Mouse (Mus musculus) stomach, embryonic 16.5 days (tissue): ENCODE measurements around the gene Srebf1. TPM values are rescaled to one million over a fixed set of nuclear protein-coding genes. Genes with fewer than 3 reads are reported as not detected.
A peak's percentile ranks its signal among the peaks of the same experiment; 100 is the strongest.

Experiments
- ATAC-seq: fragments of 200-750 bp; cut with Nextera tagmentation; 2 replicates; pipeline ENCODE4 v1.8.0; 2017; ENCODE audit warnings: moderate number of reproducible peaks, moderate TSS enrichment; ENCODE audit not compliant: insufficient read depth, low FRiP score
- H3K27ac ChIP-seq: fragments of 300-500 bp; sonication (generic); 2 replicates; pipeline ENCODE4 v1.5.1; 2014; ENCODE audit warnings: low read length
- H3K27me3 ChIP-seq: fragments of 300-500 bp; sonication (generic); 2 replicates; pipeline ENCODE4 v1.6.1; 2014; ENCODE audit warnings: low read length, control low read depth, mixed read lengths; ENCODE audit not compliant: control insufficient read depth, insufficient read depth
- H3K36me3 ChIP-seq: fragments of 300-500 bp; sonication (generic); 2 replicates; pipeline ENCODE4 v1.6.1; 2014; ENCODE audit warnings: low read length; ENCODE audit not compliant: control insufficient read depth, insufficient read depth
- H3K4me1 ChIP-seq: fragments of 300-500 bp; sonication (generic); 2 replicates; pipeline ENCODE4 v1.6.1; 2014; ENCODE audit warnings: low read length, control low read depth, mixed read lengths; ENCODE audit not compliant: control insufficient read depth, insufficient read depth
- H3K4me2 ChIP-seq: fragments of 300-500 bp; sonication (generic); 2 replicates; pipeline ENCODE4 v1.6.1; 2014; ENCODE audit warnings: low read depth, low read length, mixed read lengths
- H3K4me3 ChIP-seq: fragments of 300-500 bp; sonication (generic); replicated peaks from 2 replicates; pipeline ENCODE4 v1.5.1; 2014; ENCODE audit warnings: mild to moderate bottlenecking, low read length
- H3K9ac ChIP-seq: fragments of 300-500 bp; sonication (generic); 2 replicates; pipeline ENCODE4 v1.6.1; 2014; ENCODE audit warnings: low read length
- H3K9me3 ChIP-seq: fragments of 300-500 bp; sonication (generic); replicated peaks from 2 replicates; pipeline ENCODE4 v1.6.1; 2016; ENCODE audit warnings: low read length, control low read depth; ENCODE audit not compliant: control insufficient read depth
- WGBS: fragments of 180-500 bp; shearing (Covaris S2); extraction: QIAGEN DNeasy Blood & Tissue Kit; methylation state at CpG from one replicate; pipeline ENCODE4 v1.1.7; 2014; 5-methylcytosine and 5-hydroxymethylcytosine counted together
- polyA plus RNA-seq: library from polyadenylated mRNA; unstranded; fragments of >200 nt; fragmentation: Nextera tagmentation; extraction: Ambion mirVana; gene quantifications from 2 replicates; pipeline ENCODE4 v1.2.1, GENCODE M21; 2015

Srebf1 gene
- polyA plus RNA-seq: 63.4 and 69.8 TPM in 2 replicates

DNA sequence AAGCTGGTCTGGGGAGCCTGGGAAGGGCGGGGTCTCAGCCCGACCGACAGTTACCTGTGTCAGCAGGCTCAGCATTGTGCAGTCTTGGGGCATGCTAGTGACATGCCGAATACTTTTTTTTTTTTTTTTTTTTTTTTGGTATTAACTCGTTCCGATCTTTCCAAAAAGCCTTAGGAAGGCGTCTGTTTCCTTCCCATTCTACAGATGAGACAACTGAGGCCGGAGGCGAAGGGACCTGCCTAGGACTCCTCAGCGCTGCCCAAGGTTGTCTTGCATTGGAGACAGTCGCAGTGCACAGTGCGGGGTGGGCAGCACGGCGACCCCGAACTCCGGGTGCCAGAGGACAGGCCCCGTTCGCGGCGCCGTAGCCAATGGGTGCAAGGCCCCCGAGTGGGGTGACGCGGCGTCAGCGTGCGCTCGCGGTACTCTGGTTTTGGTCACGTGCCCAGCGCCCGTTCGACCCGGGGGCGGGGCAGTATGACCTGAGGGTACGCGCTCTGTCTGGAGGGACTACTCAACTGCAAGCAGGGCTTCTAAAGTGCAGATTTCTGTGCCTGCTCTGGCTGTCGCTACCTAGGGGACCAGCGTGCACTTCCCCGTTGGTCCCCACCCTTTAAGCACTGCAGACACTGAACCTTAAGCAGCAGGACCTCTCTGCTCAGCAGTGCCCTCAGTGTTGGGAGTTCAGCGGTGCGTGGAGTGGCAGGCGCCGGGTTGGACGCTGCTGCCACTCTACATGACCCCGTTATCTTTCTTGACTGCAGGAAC is at the start of gene Srebf1:
TSS of gene Srebf1 (minus strand) at position 113 of the 768 bp plus-strand sequence.
- peak within 1 kb of the TSS; percentile 75 for H3K27ac ChIP-seq
- peaks cover 41% of the 10 kb centered on the region for H3K4me1 ChIP-seq
- H3K4me3 ChIP-seq: peak within 1 kb of the TSS; percentile 47
- H3K9me3 ChIP-seq: no peaks in the 10 kb centered on the region
- H3K4me2 ChIP-seq: peak within 1 kb of the TSS; percentile 84
- 3% methylated on average over 46 of the region's 46 CpGs for WGBS
- ATAC-seq: peak; percentile 73
- H3K9ac ChIP-seq: peak within 1 kb of the TSS; percentile 71
- H3K36me3 ChIP-seq: no peaks in the 10 kb centered on the region
- no peaks in the 10 kb centered on the region for H3K27me3 ChIP-seq

DNA sequence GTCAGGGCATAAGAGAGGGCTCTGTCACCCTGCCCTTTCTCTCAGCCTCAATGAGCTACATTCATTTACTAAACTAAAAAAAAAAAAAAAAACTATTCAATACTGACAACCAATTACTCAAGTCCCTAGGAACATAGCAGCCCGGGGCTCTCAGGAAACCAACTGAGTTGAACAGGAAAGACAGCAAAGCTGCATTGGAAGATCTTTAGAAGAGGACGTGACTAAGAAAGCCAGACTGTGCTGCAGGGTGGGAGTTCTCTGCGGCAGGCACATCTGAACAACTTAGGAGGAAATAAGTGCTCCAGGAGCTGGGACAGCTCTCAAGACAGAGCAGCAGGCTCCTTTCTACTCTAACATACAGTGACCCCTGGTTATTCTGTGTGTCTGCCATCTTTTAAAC is 46.2 kb upstream of the Srebf1 start:
- ATAC-seq: 0 out of 2 replicates have a peak, but pooled peaks have one; percentile 16

DNA sequence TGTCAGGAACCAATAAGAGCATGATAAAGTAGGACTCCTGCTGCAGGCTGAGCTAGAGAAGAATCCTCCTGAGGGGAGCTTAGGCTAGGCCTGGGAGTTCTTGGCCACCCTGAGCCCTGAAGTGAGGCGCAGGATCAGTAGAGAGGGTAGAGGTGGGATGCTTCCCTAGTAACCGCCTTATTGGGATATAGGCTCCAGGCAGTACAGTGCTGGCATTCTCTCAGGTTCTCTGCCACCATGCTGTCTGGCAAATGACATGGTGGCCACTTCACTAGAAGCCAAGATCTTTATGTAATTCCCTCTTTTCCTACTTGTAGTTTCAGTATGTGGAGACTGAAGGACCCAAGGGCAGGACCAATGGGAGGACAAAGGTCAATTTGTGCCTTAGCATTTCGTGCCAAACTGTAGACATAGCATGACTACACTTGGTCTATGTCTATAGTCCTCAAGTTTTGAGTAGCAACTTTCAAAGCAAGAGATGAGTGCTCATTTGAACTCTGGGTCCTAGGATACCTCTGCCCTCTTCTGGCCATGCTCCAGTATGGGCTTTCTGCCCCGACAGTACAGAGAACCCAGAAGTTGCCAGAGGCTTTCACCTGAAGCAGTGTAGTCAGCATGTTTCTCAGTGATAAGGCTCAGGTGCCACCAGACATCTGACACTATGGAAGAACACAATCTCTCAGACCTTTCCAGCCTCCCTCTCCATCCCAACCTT is 43.0 kb upstream of the Srebf1 start:
- Histone ChIP-seq H3K27ac (no peak overlapping the region), H3K4me3 (no peak overlapping the region), H3K9ac (no peak overlapping the region), H3K4me2 (no peak overlapping the region), H3K9me3 (no peaks in the 10 kb centered on the region), H3K36me3 (no peaks in the 10 kb centered on the region), H3K27me3 (no peaks in the 10 kb centered on the region), H3K4me1 (no peaks in the 10 kb centered on the region)
- WGBS: 77% methylated on average over 4 of the region's 4 CpGs
- ATAC-seq: no peak

More for the DNA sequence above, 46.2 kb upstream of the Srebf1 start:
- no peak overlapping the region for H3K4me3 ChIP-seq
- no peaks in the 10 kb centered on the region for H3K36me3 ChIP-seq
- peaks cover 7% of the 10 kb centered on the region; the same call in 1 of the 2 replicates for H3K4me1 ChIP-seq
- WGBS: 36% methylated on average over 3 of the region's 3 CpGs
- no peaks in the 10 kb centered on the region for H3K27me3 ChIP-seq
- H3K9ac ChIP-seq: no peak overlapping the region
- H3K4me2 ChIP-seq: no peak overlapping the region
- H3K27ac ChIP-seq: peak overlapping the region; percentile 4; the same call in 1 of the 2 replicates
- H3K9me3 ChIP-seq: no peaks in the 10 kb centered on the region

DNA sequence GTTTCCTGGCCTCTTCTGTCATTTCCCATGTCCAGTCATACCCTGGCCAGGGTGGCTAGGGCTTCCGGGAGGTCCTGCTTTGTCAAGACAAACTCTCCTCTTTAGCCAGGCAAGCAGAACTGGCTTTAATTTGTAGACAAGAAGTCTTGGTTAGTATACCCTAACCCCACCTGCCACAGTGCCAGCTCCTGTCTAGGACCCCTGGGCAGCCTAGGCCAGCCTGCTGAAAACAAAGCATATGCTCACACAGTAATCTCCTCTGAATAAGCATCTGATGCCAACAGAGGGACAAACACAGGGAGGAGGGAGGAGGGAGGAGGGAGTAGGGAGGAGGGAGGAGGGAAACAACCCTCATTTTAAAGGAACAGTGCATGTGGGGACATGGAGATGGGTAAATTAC is 42.3 kb upstream of the Srebf1 start:
- Histone ChIP-seq H3K36me3 (no peaks in the 10 kb centered on the region), H3K4me1 (no peaks in the 10 kb centered on the region), H3K27ac (no peak overlapping the region), H3K4me3 (no peak overlapping the region), H3K9ac (no peak overlapping the region), H3K4me2 (no peak overlapping the region), H3K9me3 (no peaks in the 10 kb centered on the region), H3K27me3 (no peaks in the 10 kb centered on the region)
- 68% methylated on average over 1 of the region's 1 CpGs for WGBS
- ATAC-seq: no peak

DNA sequence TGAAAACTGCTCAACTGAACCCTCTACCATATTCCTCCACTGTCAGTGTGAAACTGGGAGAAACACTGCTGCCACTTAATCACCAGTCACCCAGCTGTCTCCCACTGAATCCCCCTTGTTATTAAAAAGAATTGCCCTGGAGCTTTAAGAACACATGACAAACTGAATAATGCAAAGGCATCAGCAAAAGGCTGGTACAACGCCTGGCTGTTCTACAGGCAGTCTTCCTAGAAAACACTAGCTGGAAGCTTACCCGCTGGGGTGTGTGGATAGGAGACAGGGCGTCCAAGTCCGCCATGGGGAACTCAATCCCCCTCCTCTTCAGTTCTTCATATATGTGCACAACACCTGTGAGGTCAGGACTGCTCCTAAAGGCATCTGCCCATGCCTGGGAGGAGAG is 40.0 kb upstream of the Srebf1 start:
- Histone ChIP-seq H3K27ac (no peak overlapping the region), H3K9ac (no peak overlapping the region), H3K36me3 (no peaks in the 10 kb centered on the region), H3K4me3 (no peak overlapping the region), H3K4me1 (no peaks in the 10 kb centered on the region), H3K4me2 (no peak overlapping the region), H3K27me3 (no peaks in the 10 kb centered on the region), H3K9me3 (no peaks in the 10 kb centered on the region)
- ATAC-seq: no peak
- 84% methylated on average over 4 of the region's 4 CpGs for WGBS

DNA sequence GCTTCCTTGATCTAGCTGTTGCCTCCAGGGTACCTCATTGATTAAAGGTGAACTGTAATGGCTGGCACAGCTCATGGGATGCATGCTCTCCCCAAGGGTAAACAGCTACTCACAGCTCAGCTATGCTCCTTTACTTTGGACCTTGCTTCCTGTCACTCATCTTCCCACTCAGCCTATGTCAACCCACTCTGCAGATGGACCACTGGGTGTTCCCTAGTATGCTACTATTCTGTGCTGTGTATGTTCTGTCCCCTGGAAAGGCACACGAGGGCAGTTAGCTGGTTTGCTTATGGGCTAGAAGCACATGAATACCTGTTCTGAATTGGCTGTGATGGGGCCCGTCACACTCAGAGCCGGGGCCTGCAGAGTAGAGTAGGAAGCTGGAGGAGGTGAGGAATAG is 38.4 kb upstream of the Srebf1 start:
- Histone ChIP-seq H3K27ac (no peak overlapping the region), H3K36me3 (no peaks in the 10 kb centered on the region), H3K4me3 (no peak overlapping the region), H3K4me1 (peaks cover 8% of the 10 kb centered on the region; the same call in 1 of the 2 replicates), H3K27me3 (no peaks in the 10 kb centered on the region), H3K9me3 (no peaks in the 10 kb centered on the region), H3K9ac (no peak overlapping the region), H3K4me2 (no peak overlapping the region)
- 86% methylated on average over 3 of the region's 3 CpGs for WGBS
- no peak for ATAC-seq

DNA sequence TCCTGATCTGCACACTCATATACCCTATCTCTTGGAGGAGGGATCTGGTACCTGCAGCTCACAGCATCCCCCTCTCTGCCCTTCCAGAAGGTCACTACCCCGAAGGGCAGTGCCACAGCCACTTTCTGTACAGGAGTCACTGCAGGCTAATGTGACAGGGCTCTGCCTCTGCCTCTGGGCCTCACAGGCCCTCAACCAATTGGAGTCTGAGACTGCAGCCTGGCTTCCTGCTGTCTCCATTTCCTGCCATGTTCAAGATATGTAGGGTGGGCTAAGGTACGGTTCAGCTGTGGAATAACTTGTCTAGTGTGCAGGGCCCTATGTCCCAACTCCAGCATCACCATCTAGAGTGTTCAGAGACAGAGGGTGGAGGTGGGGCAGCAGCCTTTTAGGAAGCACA is 35.3 kb upstream of the Srebf1 start:
- Histone ChIP-seq H3K4me2 (no peak overlapping the region), H3K27ac (no peak overlapping the region), H3K9ac (no peak overlapping the region), H3K9me3 (no peaks in the 10 kb centered on the region), H3K4me3 (no peak overlapping the region), H3K27me3 (no peaks in the 10 kb centered on the region), H3K36me3 (no peaks in the 10 kb centered on the region), H3K4me1 (peaks cover 8% of the 10 kb centered on the region; the same call in 1 of the 2 replicates)
- 72% methylated on average over 2 of the region's 2 CpGs for WGBS
- ATAC-seq: no peak

DNA sequence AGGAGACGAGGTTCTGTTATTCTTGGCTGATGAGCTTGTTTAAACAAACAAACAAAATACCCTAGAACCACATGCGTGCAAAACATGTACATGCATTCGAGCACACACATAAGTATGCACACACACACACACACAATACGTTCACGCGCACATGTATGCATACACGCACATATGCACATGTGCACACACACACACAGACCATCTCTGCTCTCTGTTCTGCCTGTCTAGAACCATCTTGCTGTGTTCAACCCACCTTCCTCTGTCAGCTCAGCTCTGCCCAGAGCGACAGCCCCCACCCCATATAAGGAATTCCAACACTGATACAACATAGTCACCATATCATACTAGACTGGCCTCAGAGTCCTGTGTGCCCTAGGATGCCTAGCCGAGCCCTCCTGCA is 34.3 kb upstream of the Srebf1 start:
- Histone ChIP-seq H3K4me2 (no peak overlapping the region), H3K36me3 (no peaks in the 10 kb centered on the region), H3K4me1 (peaks cover 8% of the 10 kb centered on the region; the same call in 1 of the 2 replicates), H3K27ac (no peak overlapping the region), H3K4me3 (no peak overlapping the region), H3K9me3 (no peaks in the 10 kb centered on the region), H3K9ac (no peak overlapping the region), H3K27me3 (no peaks in the 10 kb centered on the region)
- 80% methylated on average over 9 of the region's 9 CpGs for whole genome bisulfite sequencing
- ATAC-seq: no peak

DNA sequence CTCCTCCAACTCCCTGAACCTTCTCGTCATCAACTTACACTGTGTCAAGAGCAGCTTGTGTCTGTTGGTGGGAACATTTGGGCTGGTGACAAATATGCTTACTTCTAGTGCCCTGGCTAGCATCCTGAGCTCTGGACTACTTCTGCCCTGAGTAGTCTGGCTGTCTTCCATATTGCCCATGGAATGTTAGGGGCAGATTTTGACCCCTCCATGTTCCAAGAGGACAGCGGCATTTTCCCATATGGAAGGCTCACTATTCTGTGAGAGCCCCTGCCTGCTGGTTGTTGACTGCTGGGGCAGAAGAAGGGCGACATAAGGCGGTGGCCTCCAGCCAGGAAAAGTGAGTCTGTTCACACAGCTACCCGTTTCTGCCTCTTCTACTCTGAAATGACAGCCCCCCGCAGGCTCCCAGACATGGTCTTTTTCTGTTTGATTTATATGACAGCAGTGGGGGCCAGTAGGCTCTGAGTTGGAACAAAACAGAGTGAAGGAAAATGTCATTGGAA is 33.8 kb upstream of the Srebf1 start:
- Histone ChIP-seq H3K9ac (no peak overlapping the region), H3K4me2 (no peak overlapping the region), H3K36me3 (no peaks in the 10 kb centered on the region), H3K4me3 (no peak overlapping the region), H3K27me3 (no peaks in the 10 kb centered on the region), H3K27ac (no peak overlapping the region), H3K9me3 (no peaks in the 10 kb centered on the region), H3K4me1 (peaks cover 8% of the 10 kb centered on the region; the same call in 1 of the 2 replicates)
- WGBS: 53% methylated on average over 6 of the region's 6 CpGs
- ATAC-seq: no peak
